In the genomic region with DNA sequence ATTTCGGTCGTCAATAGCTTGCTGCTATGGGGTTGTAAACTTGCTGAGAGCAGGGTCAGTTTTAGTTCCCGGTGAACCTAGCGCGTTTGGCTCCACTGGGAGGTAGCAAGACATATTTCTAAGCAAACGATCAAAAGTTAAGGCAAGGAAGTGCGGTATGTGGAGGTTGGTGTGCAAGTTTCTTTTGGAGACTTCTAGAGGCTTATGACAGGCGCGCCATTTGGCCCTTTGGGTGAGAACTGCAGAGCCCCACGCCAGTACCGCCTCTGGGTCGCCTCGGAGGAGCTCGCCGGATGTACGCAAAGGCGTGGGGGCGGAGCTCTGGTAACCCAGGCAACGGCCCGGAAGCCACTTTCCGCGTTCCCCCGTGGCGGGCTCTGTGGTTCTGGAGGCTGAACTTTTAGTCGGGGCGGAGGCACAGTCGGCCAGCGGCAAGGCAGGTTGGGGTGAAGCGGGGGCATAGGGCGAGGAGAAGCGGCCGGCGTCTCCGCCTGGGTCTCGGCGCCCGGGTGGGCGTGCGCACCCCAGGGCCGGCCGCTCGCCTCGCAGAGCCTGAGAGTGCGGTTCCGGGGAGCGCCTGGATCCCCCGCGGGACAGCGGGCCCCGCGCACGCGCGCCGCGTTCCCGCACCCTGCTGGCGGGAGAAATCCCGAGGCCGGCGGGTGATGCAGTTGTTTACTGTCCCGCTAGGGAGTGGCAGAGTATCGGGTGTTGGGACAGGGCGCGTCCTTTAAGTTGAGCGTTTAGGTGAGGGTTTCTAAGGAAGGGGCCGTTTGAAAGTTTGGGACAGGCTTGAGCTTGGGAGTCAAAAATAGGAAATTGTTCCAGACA, we compare ENCODE assay signal across 8 mouse cellular contexts. TPM values are rescaled to one million over a fixed set of nuclear protein-coding genes. Genes with fewer than 3 reads are reported as not detected.
DNase-seq lines count a peak whose midpoint lies in the region; ATAC-seq lines count a peak whose summit lies in the region.

Spice1 (plus strand) TSS at position 51 of the 831 bp plus-strand sequence.

- ATAC-seq in inflammation-experienced regulatory T-cells, adult 6 months: peak; percentile 100

- DNase-seq in adipocyte (ENCODE audit: low spot score): peak; percentile 95
- DNase-seq in embryo, embryonic 10 days (ENCODE audit: low spot score): peak; percentile 95
- DNase-seq in gastrocnemius, postnatal 10 days: peak; percentile 98
- peak; percentile 92 to 95 for DNase-seq in left cerebral cortex, postnatal 14 days (ENCODE audit: low spot score in 2 of 2)
- peak; percentile 94 for DNase-seq in mesoderm, embryonic 11.5 days (ENCODE audit: low read depth, low spot score)
- DNase-seq in right cerebral cortex, postnatal 36 days (ENCODE audit: low spot score in 2 of 2): peak; percentile 89 to 91
- peak; percentile 92 for DNase-seq in yolk sac, embryonic 10.5 days (ENCODE audit: low spot score)

- intact Hi-C loops in left cerebral cortex, postnatal 14 days (cut with DNase I): loop anchor here (5.0 kb wide), 1 partner anchor 100 kb away; no protein-coding TSS in a partner anchor

RNA-seq across cellular contexts. Expression of gene Spice1, which starts in this region (rescaled TPM):
- 1 to 10 TPM; 7.4 to 9.3 TPM for total RNA-seq in gastrocnemius, postnatal 10 days (2021)
- polyA plus RNA-seq in inflammation-experienced regulatory T-cells, adult 6 months (2017; shearing (Covaris generic)): 10 to 100 TPM; 22.2 to 25.8 (median 25.3) TPM
- 10 to 100 TPM; 13.8 to 16.4 TPM for total RNA-seq in left cerebral cortex, postnatal 14 days (2021)

Comparison
In these comparisons a context has a peak if more than half of its experiments do, and no peak if none do; other contexts are left out.
1. Peak in every context shown above with its lines: DNase-seq and ATAC-seq.